Mouse (Mus musculus) small intestine, adult 2 months (tissue): ENCODE measurements around the gene Gm9945. TPM values are rescaled to one million over a fixed set of nuclear protein-coding genes. Genes with fewer than 3 reads are reported as not detected.
A peak's percentile ranks its signal among the peaks of the same experiment; 100 is the strongest.

Source experiments
- H3K27ac ChIP-seq: fragments of 200-500 bp; 2 replicates; pipeline ENCODE4 v1.5.1; 2012; ENCODE audit warnings: low read depth, low read length, control low read depth, inconsistent platforms; ENCODE audit not compliant: insufficient read depth
- H3K27me3 ChIP-seq: fragments of 200-500 bp; 2 replicates; pipeline ENCODE4 v1.6.1; 2012; ENCODE audit warnings: mild to moderate bottlenecking, moderate library complexity, low read length, inconsistent platforms; ENCODE audit not compliant: control insufficient read depth, insufficient read depth
- H3K36me3 ChIP-seq: fragments of 200-500 bp; 2 replicates; pipeline ENCODE4 v1.6.1; 2012; ENCODE audit warnings: mild to moderate bottlenecking, low read length, control low read depth, inconsistent platforms; ENCODE audit not compliant: control insufficient read depth, insufficient read depth
- H3K4me1 ChIP-seq: fragments of 200-500 bp; 2 replicates; pipeline ENCODE4 v1.6.1; 2012; ENCODE audit warnings: low read length, inconsistent platforms, mixed read lengths; ENCODE audit not compliant: control insufficient read depth, insufficient read depth, insufficient read length
- H3K4me3 ChIP-seq: fragments of 200-500 bp; 2 replicates; pipeline ENCODE4 v1.5.1; 2012; ENCODE audit warnings: low read depth, mild to moderate bottlenecking, control low read depth, inconsistent platforms, low read length, moderate library complexity
- CTCF ChIP-seq: fragments of 200-500 bp; IDR thresholded peaks from 2 replicates; pipeline ENCODE4 v1.5.1; 2012; ENCODE audit warnings: low read depth, mild to moderate bottlenecking, control low read depth, inconsistent platforms, low read length, moderate library complexity, mixed read lengths; ENCODE audit not compliant: insufficient replicate concordance, insufficient read length; ENCODE audit errors: extremely low read depth
- POLR2A ChIP-seq: fragments of 200-500 bp; IDR thresholded peaks from 2 replicates; pipeline ENCODE4 v1.6.1; 2012; ENCODE audit warnings: low read depth, mild to moderate bottlenecking, control low read depth, inconsistent platforms, low read length, moderate library complexity
- WGBS: fragments of 180-500 bp; shearing (Covaris S2); methylation state at CpG from one replicate; pipeline ENCODE4 v1.1.7; 2018; 5-methylcytosine and 5-hydroxymethylcytosine counted together
- polyA plus RNA-seq: library from polyadenylated mRNA; depleted of rRNA; stranded (reverse); fragments of >200 nt; gene quantifications from 2 replicates; pipeline ENCODE4 v1.2.3, GENCODE M21; 2012

Gene Gm9945
- polyA plus RNA-seq, 1 experiment: not detected

DNA sequence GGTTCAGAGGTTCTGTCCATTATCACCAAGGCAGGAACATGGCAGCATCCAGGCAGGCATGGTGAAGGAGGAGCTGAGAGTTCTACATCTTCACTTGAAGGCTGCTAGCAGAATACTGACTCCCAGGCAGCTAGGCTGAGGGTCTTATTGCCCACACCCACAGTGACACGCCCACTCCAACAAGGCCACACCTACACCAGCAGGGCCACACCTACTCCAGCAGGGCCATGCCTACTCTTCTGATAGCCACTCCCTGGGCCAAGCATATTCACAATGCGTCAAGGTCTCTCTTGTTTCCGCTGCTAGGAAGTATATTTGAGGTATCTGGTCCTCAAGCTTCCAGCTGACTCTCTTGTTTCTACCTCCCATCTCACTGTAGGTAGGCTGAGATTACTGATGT is 21.0 kb upstream of the Gm9945 start:
- TF ChIP-seq POLR2A: no peak
- TF ChIP-seq CTCF: no peak
- Histone ChIP-seq H3K36me3 (no peaks in the 10 kb centered on the region), H3K4me1 (peaks cover under 1% of the 10 kb centered on the region; the same call in 1 of the 2 replicates), H3K27ac (no peak overlapping the region), H3K4me3 (no peak overlapping the region), H3K27me3 (peaks cover 8% of the 10 kb centered on the region)
- 75% methylated on average over 3 of the region's 3 CpGs for WGBS

- WGBS: 82% methylated on average over 3 of the region's 3 CpGs
- Histone ChIP-seq H3K4me1 (no peaks in the 10 kb centered on the region), H3K27me3 (peaks cover 9% of the 10 kb centered on the region), H3K4me3 (no peak overlapping the region), H3K36me3 (no peaks in the 10 kb centered on the region), H3K27ac (no peak overlapping the region)
- no peak for TF ChIP-seq CTCF
- TF ChIP-seq POLR2A: no peak
Observed at GRCm38 (mm10) chr11:53460192-53460591, 19.8 kb upstream of the Gm9945 start.

GRCm38 (mm10) chr11:53461727-53462126 is 18.2 kb upstream of the Gm9945 start:
- TF ChIP-seq POLR2A (no peak), CTCF (no peak)
- Histone ChIP-seq H3K4me3 (no peak overlapping the region), H3K36me3 (no peaks in the 10 kb centered on the region), H3K27me3 (peaks cover 9% of the 10 kb centered on the region), H3K27ac (no peak overlapping the region), H3K4me1 (no peaks in the 10 kb centered on the region)
- 28% methylated on average over 5 of the region's 5 CpGs for WGBS

- TF ChIP-seq POLR2A: no peak
- no peak for TF ChIP-seq CTCF
- H3K36me3 ChIP-seq: no peaks in the 10 kb centered on the region
- peaks cover 9% of the 10 kb centered on the region for H3K27me3 ChIP-seq
- 38% methylated on average over 55 of the region's 55 CpGs for WGBS
- H3K27ac ChIP-seq: no peak overlapping the region
- peak overlapping the region; percentile 38 for H3K4me3 ChIP-seq
- no peaks in the 10 kb centered on the region for H3K4me1 ChIP-seq
Observed at GRCm38 (mm10) chr11:53463551-53464424, 16.2 kb upstream of the Gm9945 start.

- TF ChIP-seq CTCF (peak; percentile 64), POLR2A (no peak)
- peaks cover 13% of the 10 kb centered on the region for H3K27me3 ChIP-seq
- peak overlapping the region; percentile 39 for H3K4me3 ChIP-seq
- H3K36me3 ChIP-seq: no peaks in the 10 kb centered on the region
- WGBS: 34% methylated on average over 40 of the region's 40 CpGs
- H3K4me1 ChIP-seq: no peaks in the 10 kb centered on the region
- no peak overlapping the region for H3K27ac ChIP-seq
Observed at GRCm38 (mm10) chr11:53466231-53466971, 13.6 kb upstream of the Gm9945 start.

DNA sequence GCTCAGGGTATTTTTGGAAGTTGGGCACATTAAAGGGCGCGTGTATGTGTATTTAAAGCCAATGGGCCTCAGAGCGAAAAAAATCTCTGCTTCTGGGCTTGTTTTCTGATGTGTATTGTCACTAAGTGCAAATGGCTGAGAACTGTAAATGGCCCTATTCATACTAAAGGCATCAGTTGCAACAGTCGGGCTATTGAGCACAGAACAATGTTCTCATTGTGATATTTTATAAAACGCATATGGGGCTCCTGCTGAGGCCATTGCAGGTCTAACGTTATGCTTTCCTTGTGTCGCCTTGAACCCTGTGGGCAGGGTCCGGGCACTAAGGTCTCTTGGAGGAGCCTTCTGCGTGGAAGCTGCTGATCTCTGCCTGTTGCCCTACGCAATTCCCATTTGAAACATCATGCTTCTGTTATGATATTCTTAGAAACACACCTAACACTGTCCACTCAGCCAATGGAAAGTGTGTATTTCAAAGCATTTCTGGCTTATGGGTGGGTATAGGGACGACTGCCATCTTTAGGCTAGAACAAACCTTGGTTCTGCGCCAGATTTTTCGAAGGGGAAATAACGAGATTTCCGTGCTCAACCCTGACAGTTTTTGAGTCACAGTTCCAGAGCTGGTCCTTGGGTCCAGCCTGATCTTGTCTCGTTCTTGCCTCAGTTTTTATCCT is 10.5 kb upstream of the Gm9945 start:
- Histone ChIP-seq H3K27ac (no peak overlapping the region), H3K4me1 (no peaks in the 10 kb centered on the region), H3K27me3 (peaks cover 6% of the 10 kb centered on the region; the same call in 1 of the 2 replicates), H3K36me3 (no peaks in the 10 kb centered on the region), H3K4me3 (no peak overlapping the region)
- 26% methylated on average over 16 of the region's 16 CpGs for WGBS
- no peak for TF ChIP-seq CTCF
- TF ChIP-seq POLR2A: no peak
